Mouse (Mus musculus): Measurements from ENCODE around the gene Tmem63a. TPM values are rescaled to one million over a fixed set of nuclear protein-coding genes. Genes with fewer than 3 reads are reported as not detected.
A peak's percentile ranks its signal among the peaks of the same experiment; 100 is the strongest.
"Not testable (repeated sequence)": the region's sequence is repeated elsewhere in the genome, so short reads cannot be mapped to it uniquely, and the experiment has no call there.

Tmem63a gene
- 45.5 TPM for polyA plus RNA-seq (2012; fragmentation: generic; extraction: Trizol)

GRCm38 (mm10) chr1:180942166-180943031, at the start of gene Tmem63a:
TSS of gene Tmem63a (plus strand) at chr1:180942344.
- Histone ChIP-seq H3K4me2 (ENCODE audit: low read depth) (peak within 1 kb of the TSS; percentile 98), H3K79me2 (ENCODE audit: control insufficient read depth, insufficient read depth) (peaks cover 8% of the 10 kb centered on the region), H3K4me3 (peak within 1 kb of the TSS; percentile 70), H3K27me3 (ENCODE audit: control insufficient read depth, insufficient read depth, insufficient read length) (no peaks in the 10 kb centered on the region), H3K36me3 (ENCODE audit: control insufficient read depth, insufficient read depth) (peaks cover under 1% of the 10 kb centered on the region), H3ac (ENCODE audit: control insufficient read depth, insufficient read length) (peak within 1 kb of the TSS; percentile 46)
- no peak for TF ChIP-seq TCF3 (IDR thresholded peaks at IDR 0.05; ENCODE audit: insufficient read length, low read depth)
- TF ChIP-seq REST (IDR thresholded peaks at IDR 0.05; ENCODE audit: insufficient read depth, insufficient read length) = no peak
- TF ChIP-seq SRF (IDR thresholded peaks at IDR 0.05; ENCODE audit: control insufficient read depth, insufficient read length, low read depth) = peak; percentile 90
- TF ChIP-seq E2F4 (IDR thresholded peaks at IDR 0.05; ENCODE audit: insufficient read depth) = no peak
- TF ChIP-seq POLR2AphosphoS2 (IDR thresholded peaks at IDR 0.05; ENCODE audit: insufficient read length, low read depth) = peak; percentile 71
- peak; percentile 69 for TF ChIP-seq POLR2A (IDR thresholded peaks at IDR 0.05; ENCODE audit: insufficient read length, low read depth)
- no peak for TF ChIP-seq CEBPB (IDR thresholded peaks at IDR 0.05; ENCODE audit: insufficient read depth, poor library complexity, severe bottlenecking)
- no peak for TF ChIP-seq USF1 (IDR thresholded peaks at IDR 0.05; ENCODE audit: low read depth)
- no peak for TF ChIP-seq TCF12 (IDR thresholded peaks at IDR 0.05; ENCODE audit: insufficient read depth, poor library complexity, severe bottlenecking)
- no peak for TF ChIP-seq MAX (IDR thresholded peaks at IDR 0.05; ENCODE audit: low read depth)

- peaks cover 44% of the 10 kb centered on the region for H3K27me3 ChIP-seq (ENCODE audit: control insufficient read depth, insufficient read depth, insufficient read length)
- H3ac ChIP-seq (ENCODE audit: control insufficient read depth, insufficient read length) = no peak within 1 kb of the TSS
- H3K4me3 ChIP-seq = no peak within 1 kb of the TSS
These were observed 49.3 kb upstream of the Tmem63a start, which contains the start of gene Lefty2 for GRCm38 (mm10) chr1:180892808-180893207. TSS of gene Lefty2 (plus strand) at chr1:180893108.

GRCm38 (mm10) chr1:180894088-180894987, 47.8 kb upstream of the Tmem63a start:
- H3K27me3 ChIP-seq (ENCODE audit: control insufficient read depth, insufficient read depth, insufficient read length) = peaks cover 51% of the 10 kb centered on the region
- H3K4me3 ChIP-seq; H3K36me3 ChIP-seq (ENCODE audit: control insufficient read depth, insufficient read depth); H3K4me2 ChIP-seq (ENCODE audit: low read depth); H3ac ChIP-seq (ENCODE audit: control insufficient read depth, insufficient read length); H3K79me2 ChIP-seq (ENCODE audit: control insufficient read depth, insufficient read depth): not testable (repeated sequence)

More at GRCm38 (mm10) chr1:180892808-180893207, 49.3 kb upstream of the Tmem63a start, which contains the start of gene Lefty2:
- H3K79me2 ChIP-seq (ENCODE audit: control insufficient read depth, insufficient read depth) = no peaks in the 10 kb centered on the region
- H3K4me2 ChIP-seq (ENCODE audit: low read depth) = no peak within 1 kb of the TSS
- no peaks in the 10 kb centered on the region for H3K36me3 ChIP-seq (ENCODE audit: control insufficient read depth, insufficient read depth)
- TF ChIP-seq MYOG (IDR thresholded peaks at IDR 0.05; ENCODE audit: control insufficient read depth in 1 of 3, insufficient read depth in 1 of 3, insufficient read length in 2 of 3, low read depth in 2 of 3) (no peak), TCF12 (IDR thresholded peaks at IDR 0.05; ENCODE audit: insufficient read depth, poor library complexity, severe bottlenecking) (no peak), USF1 (IDR thresholded peaks at IDR 0.05; ENCODE audit: low read depth) (no peak)

- no peak overlapping the region for H3K4me2 ChIP-seq (ENCODE audit: low read depth)
- H3ac ChIP-seq (ENCODE audit: control insufficient read depth, insufficient read length) = no peak overlapping the region
- H3K36me3 ChIP-seq (ENCODE audit: control insufficient read depth, insufficient read depth) = no peaks in the 10 kb centered on the region
- H3K79me2 ChIP-seq (ENCODE audit: control insufficient read depth, insufficient read depth) = peaks cover 17% of the 10 kb centered on the region
- peaks cover 25% of the 10 kb centered on the region for H3K27me3 ChIP-seq (ENCODE audit: control insufficient read depth, insufficient read depth, insufficient read length)
- no peak overlapping the region for H3K4me3 ChIP-seq
- no peak for TF ChIP-seq MAX (IDR thresholded peaks at IDR 0.05; ENCODE audit: low read depth)
- no peak for TF ChIP-seq POLR2A (IDR thresholded peaks at IDR 0.05; ENCODE audit: insufficient read length, low read depth)
- TF ChIP-seq TCF12 (IDR thresholded peaks at IDR 0.05; ENCODE audit: insufficient read depth, poor library complexity, severe bottlenecking) = no peak
- no peak for TF ChIP-seq POLR2AphosphoS2 (IDR thresholded peaks at IDR 0.05; ENCODE audit: insufficient read length, low read depth)
- TF ChIP-seq CEBPB (IDR thresholded peaks at IDR 0.05; ENCODE audit: insufficient read depth, poor library complexity, severe bottlenecking) = no peak
- no peak for TF ChIP-seq TCF3 (IDR thresholded peaks at IDR 0.05; ENCODE audit: insufficient read length, low read depth)
- TF ChIP-seq REST (IDR thresholded peaks at IDR 0.05; ENCODE audit: insufficient read depth, insufficient read length) = no peak
- TF ChIP-seq E2F4 (IDR thresholded peaks at IDR 0.05; ENCODE audit: insufficient read depth) = no peak
- TF ChIP-seq MYOG (IDR thresholded peaks at IDR 0.05; ENCODE audit: control insufficient read depth in 1 of 3, insufficient read depth in 1 of 3, insufficient read length in 2 of 3, low read depth in 2 of 3) = no peak
- no peak for TF ChIP-seq MYOD1 (IDR thresholded peaks at IDR 0.05; ENCODE audit: control insufficient read depth in 1 of 3, insufficient read length in 2 of 3, low read depth in 2 of 3)
- no peak for TF ChIP-seq USF1 (IDR thresholded peaks at IDR 0.05; ENCODE audit: low read depth)
These were observed 41.0 kb upstream of the Tmem63a start for GRCm38 (mm10) chr1:180901107-180901506.

GRCm38 (mm10) chr1:180902915-180903314, 39.2 kb upstream of the Tmem63a start:
- Histone ChIP-seq H3K27me3 (ENCODE audit: control insufficient read depth, insufficient read depth, insufficient read length) (peaks cover 15% of the 10 kb centered on the region), H3K36me3 (ENCODE audit: control insufficient read depth, insufficient read depth) (no peaks in the 10 kb centered on the region), H3K79me2 (ENCODE audit: control insufficient read depth, insufficient read depth) (peaks cover 17% of the 10 kb centered on the region), H3K4me2 (ENCODE audit: low read depth) (no peak overlapping the region), H3ac (ENCODE audit: control insufficient read depth, insufficient read length) (no peak overlapping the region), H3K4me3 (peak overlapping the region; percentile 64)
- no peak for TF ChIP-seq TCF3 (IDR thresholded peaks at IDR 0.05; ENCODE audit: insufficient read length, low read depth)
- TF ChIP-seq SRF (IDR thresholded peaks at IDR 0.05; ENCODE audit: control insufficient read depth, insufficient read length, low read depth) = no peak
- TF ChIP-seq TCF12 (IDR thresholded peaks at IDR 0.05; ENCODE audit: insufficient read depth, poor library complexity, severe bottlenecking) = no peak
- TF ChIP-seq MAX (IDR thresholded peaks at IDR 0.05; ENCODE audit: low read depth) = no peak
- TF ChIP-seq MYOG (IDR thresholded peaks at IDR 0.05; ENCODE audit: control insufficient read depth in 1 of 3, insufficient read depth in 1 of 3, insufficient read length in 2 of 3, low read depth in 2 of 3) = no peak
- TF ChIP-seq POLR2A (IDR thresholded peaks at IDR 0.05; ENCODE audit: insufficient read length, low read depth) = no peak
- no peak for TF ChIP-seq POLR2AphosphoS2 (IDR thresholded peaks at IDR 0.05; ENCODE audit: insufficient read length, low read depth)
- TF ChIP-seq MYOD1 (IDR thresholded peaks at IDR 0.05; ENCODE audit: control insufficient read depth in 1 of 3, insufficient read length in 2 of 3, low read depth in 2 of 3) = no peak
- no peak for TF ChIP-seq USF1 (IDR thresholded peaks at IDR 0.05; ENCODE audit: low read depth)
- no peak for TF ChIP-seq E2F4 (IDR thresholded peaks at IDR 0.05; ENCODE audit: insufficient read depth)
- no peak for TF ChIP-seq CEBPB (IDR thresholded peaks at IDR 0.05; ENCODE audit: insufficient read depth, poor library complexity, severe bottlenecking)
- TF ChIP-seq REST (IDR thresholded peaks at IDR 0.05; ENCODE audit: insufficient read depth, insufficient read length) = no peak

Data from myocyte (in vitro differentiated cells).